Mouse (Mus musculus) embryonic fibroblast, embryonic 13.5 days (primary cell): ENCODE results near the gene Hps6.
"Not testable (repeated sequence)": the region's sequence is repeated elsewhere in the genome, so short reads cannot be mapped to it uniquely, and the experiment has no call there.

ENCODE experiments used
- CTCF ChIP-seq: IDR thresholded peaks from 2 replicates; pipeline ENCODE4 v1.5.1; 2011; ENCODE audit warnings: mild to moderate bottlenecking, control low read depth, low read length, moderate library complexity, borderline replicate concordance; ENCODE audit not compliant: insufficient read depth
- POLR2A ChIP-seq: IDR thresholded peaks from 2 replicates; pipeline ENCODE4 v1.6.1; 2011; ENCODE audit warnings: low read depth, mild to moderate bottlenecking, control low read depth, low read length, moderate library complexity

DNA sequence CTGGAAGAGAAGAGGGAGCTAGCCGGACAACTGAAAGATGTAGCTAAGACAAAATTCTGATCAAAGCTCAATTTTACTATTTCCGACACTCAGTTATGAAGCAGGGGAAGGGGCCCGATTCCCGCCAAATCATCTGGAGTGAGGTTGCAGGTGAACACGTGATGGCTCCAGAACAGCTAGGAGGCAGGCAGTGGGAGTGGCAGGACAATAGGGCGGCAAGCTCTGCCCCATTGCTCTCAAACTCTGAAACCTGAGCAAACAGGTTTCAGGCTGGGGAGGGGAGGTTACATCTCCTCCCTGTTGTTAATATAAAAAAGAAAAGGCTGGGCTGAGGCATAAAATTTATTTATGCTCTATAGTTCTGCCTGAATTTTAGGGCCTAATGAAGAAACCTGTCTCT is 9.9 kb upstream of the Hps6 start:
- not testable (repeated sequence) for TF ChIP-seq POLR2A, CTCF
